Mouse (Mus musculus) Patski (cell line): Measurements from ENCODE around the gene Obp2a. TPM values are rescaled to one million over a fixed set of nuclear protein-coding genes. Genes with fewer than 3 reads are reported as not detected.
"Not testable (repeated sequence)": the region's sequence is repeated elsewhere in the genome, so short reads cannot be mapped to it uniquely, and the experiment has no call there.

Experiments
- ATAC-seq: fragments of 100-300 bp; one replicate; pipeline ENCODE4 v1.8.0; 2021
- CTCF ChIA-PET: fragments of 350-600 bp; sonication (Branson Sonifier 250); formaldehyde crosslinking; loops from one replicate; lab custom pipeline; 2022; ENCODE audit warnings: inconsistent platforms; lab: Charles Lee
- POLR2A ChIA-PET: fragments of 350-600 bp; sonication (Branson Sonifier 250); formaldehyde crosslinking; loops from one replicate; lab custom pipeline; 2022; ENCODE audit warnings: antibody characterized with exemption, inconsistent platforms; lab: Charles Lee
- DNase-seq: peaks from one replicate; pipeline ENCODE4 v3.0.0-alpha.2; 2011; ENCODE audit warnings: low read depth, low spot score
- H3K27me3 ChIP-seq: fragments of 371-371 bp; one replicate; pipeline ENCODE4 v1.5.1; 2021
- CTCF ChIP-seq: fragments of 100-300 bp; IDR thresholded peaks from one replicate; pipeline ENCODE4 v1.5.1; 2021
- in situ Hi-C: fragments of 300-500 bp; cut with MboI; formaldehyde crosslinking; loops from 3 replicates; pipeline ENCODE4 v1.11.1; 2018; ENCODE audit warnings: low pct_unique_long_range_greater_than_20kb, mixed read lengths
- polyA plus RNA-seq: library from polyadenylated mRNA; unstranded; gene quantifications from one replicate; pipeline ENCODE4 v1.2.3, GENCODE M21; 2021

The Obp2a gene
- polyA plus RNA-seq: not detected

DNA sequence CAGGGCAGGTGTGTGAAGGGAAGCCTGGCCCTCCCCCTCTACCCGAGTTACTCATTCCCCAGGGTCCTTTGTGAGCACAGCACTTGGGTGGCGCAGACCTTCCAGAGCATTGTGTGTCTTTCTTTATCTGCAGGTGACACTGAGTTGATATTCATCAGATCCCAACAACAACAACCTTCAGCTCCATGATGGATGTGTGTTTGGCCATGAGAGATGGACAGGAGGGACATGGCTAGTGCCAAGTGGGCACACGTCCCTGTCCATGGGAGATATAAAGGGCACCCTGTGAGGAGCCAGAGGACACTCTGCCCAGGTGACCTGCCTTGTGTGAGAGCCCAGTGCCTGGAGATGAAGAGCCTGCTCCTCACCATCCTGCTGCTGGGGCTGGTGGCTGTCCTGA, at the start of gene Obp2a:
Obp2a (plus strand) TSS at position 301 of the 400 bp plus-strand sequence.
- POLR2A ChIA-PET, H3K27me3 ChIP-seq, in situ Hi-C loops, ATAC-seq, CTCF ChIA-PET, DNase-seq: not testable (repeated sequence)

GRCm38 (mm10) chr2:25652902-25653301, 46.9 kb upstream of the Obp2a start, which contains the start of gene Lcn8:
Gene Lcn8, plus strand, starts transcription at chr2:25653120.
- in situ Hi-C loops: no loop called here
- CTCF ChIA-PET: no interaction called here
- H3K27me3 ChIP-seq: peaks cover 12% of the 10 kb centered on the region

DNA sequence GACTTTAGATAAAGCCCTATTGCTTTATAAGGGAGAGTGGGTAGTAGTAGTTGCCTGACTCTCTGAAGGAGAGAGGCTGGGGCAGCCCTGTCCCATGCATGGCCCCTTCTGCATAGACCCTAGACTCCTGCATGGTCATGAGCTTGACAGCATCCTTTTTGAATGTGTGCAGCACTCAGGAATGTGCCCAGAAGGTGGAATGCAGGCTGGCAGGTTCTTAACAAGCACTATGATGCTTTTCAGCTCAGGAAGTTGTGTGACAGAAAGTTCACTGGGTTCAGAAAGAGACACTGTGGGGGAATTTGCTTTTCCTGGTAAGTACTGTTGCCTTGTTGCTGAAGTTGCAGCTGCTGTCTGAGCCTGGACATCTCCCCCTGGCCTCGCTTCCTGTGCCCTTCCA, 45.3 kb upstream of the Obp2a start:
- ChIA-PET CTCF (interaction anchor here (1.1 kb wide), 1 partner anchor 16 kb away, joined by 3 read pairs; no protein-coding TSS in a partner anchor), POLR2A (no interaction called here)
- in situ Hi-C loops: no loop called here
- TF ChIP-seq CTCF: no peak
- DNase-seq (no peak), ATAC-seq (no peak)
- peaks cover 12% of the 10 kb centered on the region for H3K27me3 ChIP-seq

More at GRCm38 (mm10) chr2:25652902-25653301, 46.9 kb upstream of the Obp2a start, which contains the start of gene Lcn8:
- POLR2A ChIA-PET: interaction anchor here (0.8 kb wide), 1 partner anchor 9 kb away, joined by 3 read pairs; no protein-coding TSS in a partner anchor
- no peak for DNase-seq
- no peak for ATAC-seq
- TF ChIP-seq CTCF: no peak

- no peak for TF ChIP-seq CTCF
- in situ Hi-C loops: no loop called here
- peaks cover 9% of the 10 kb centered on the region for H3K27me3 ChIP-seq
- no peak for ATAC-seq
- POLR2A ChIA-PET: interaction anchor here (0.7 kb wide), 1 partner anchor 61 kb away, joined by 13 read pairs; no protein-coding TSS in a partner anchor
- CTCF ChIA-PET: interaction anchor here (0.6 kb wide), 1 partner anchor 29 kb away, joined by 3 read pairs; the partner anchor contains the start of gene Fcna
- no peak for DNase-seq
These were observed 43.2 kb upstream of the Obp2a start for GRCm38 (mm10) chr2:25656691-25657090.

- ATAC-seq (no peak), DNase-seq (peak; percentile 48)
- in situ Hi-C loops: no loop called here
- peaks cover 6% of the 10 kb centered on the region for H3K27me3 ChIP-seq
- CTCF ChIA-PET: interaction anchor here (0.6 kb wide), 1 partner anchor 29 kb away, joined by 3 read pairs; the partner anchor contains the start of gene Fcna
- TF ChIP-seq CTCF: no peak
- POLR2A ChIA-PET: no interaction called here
These were observed 42.6 kb upstream of the Obp2a start for GRCm38 (mm10) chr2:25657246-25657645.

DNA sequence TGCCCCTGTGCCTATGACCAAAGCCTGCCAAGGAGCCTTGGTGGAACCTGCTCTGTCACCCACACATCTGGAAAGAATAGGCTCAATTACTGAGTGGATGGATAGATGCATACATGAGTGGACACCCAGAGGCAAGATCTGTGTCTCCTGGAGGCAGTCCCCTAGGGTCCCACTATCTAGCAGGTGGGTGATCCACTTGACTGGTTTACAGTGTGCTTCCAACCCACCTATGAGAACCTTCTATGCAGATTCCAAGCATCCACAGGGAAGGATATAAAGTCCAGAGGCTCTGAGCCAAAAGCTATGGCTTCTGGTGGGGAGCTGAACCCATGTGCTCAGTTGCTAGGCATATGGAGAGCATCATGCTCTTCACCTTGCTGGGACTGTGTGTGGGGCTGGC, 42.2 kb upstream of the Obp2a start, which contains the start of gene Lcn5:
Lcn5 (plus strand) TSS at position 301 of the 400 bp plus-strand sequence.
- no peak for ATAC-seq
- DNase-seq: no peak
- in situ Hi-C loops: no loop called here
- no peak for TF ChIP-seq CTCF
- CTCF ChIA-PET: no interaction called here
- H3K27me3 ChIP-seq: peaks cover 2% of the 10 kb centered on the region
- POLR2A ChIA-PET: no interaction called here

DNA sequence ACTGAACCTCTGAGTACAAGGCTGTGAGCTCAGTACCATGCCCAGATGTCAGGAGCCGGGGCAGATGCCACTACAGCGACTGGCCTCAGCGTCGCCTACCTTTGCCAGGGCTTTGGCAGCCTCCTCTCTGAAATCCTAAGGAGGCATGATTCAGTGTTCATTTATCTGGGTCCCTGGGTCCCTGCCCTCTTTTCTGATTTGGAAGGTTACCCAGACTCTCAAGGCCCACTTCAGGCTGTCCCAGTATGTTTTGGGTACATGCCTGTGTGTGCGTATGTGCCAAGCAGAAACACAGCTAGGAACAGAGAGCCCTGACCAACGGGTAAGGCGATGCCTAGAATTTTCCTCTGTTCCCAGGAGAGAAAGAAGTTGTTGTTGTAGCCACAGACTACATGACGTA, 39.6 kb upstream of the Obp2a start:
- TF ChIP-seq CTCF: no peak
- in situ Hi-C loops: no loop called here
- ChIA-PET POLR2A (no interaction called here), CTCF (no interaction called here)
- H3K27me3 ChIP-seq: no peaks in the 10 kb centered on the region
- ATAC-seq (no peak), DNase-seq (no peak)

- no peak for TF ChIP-seq CTCF
- POLR2A ChIA-PET: no interaction called here
- CTCF ChIA-PET: interaction anchor here (1.4 kb wide), 1 partner anchor 43 kb away, joined by 3 read pairs; no protein-coding TSS in a partner anchor
- in situ Hi-C loops: no loop called here
- DNase-seq: no peak
- H3K27me3 ChIP-seq: no peaks in the 10 kb centered on the region
- ATAC-seq: no peak
These were observed 38.4 kb upstream of the Obp2a start for GRCm38 (mm10) chr2:25661245-25661970.

- ChIA-PET POLR2A (no interaction called here), CTCF (no interaction called here)
- in situ Hi-C loops: no loop called here
- DNase-seq: no peak
- H3K27me3 ChIP-seq: no peaks in the 10 kb centered on the region
- no peak for ATAC-seq
- TF ChIP-seq CTCF: peak; percentile 83
These were observed 36.3 kb upstream of the Obp2a start for GRCm38 (mm10) chr2:25663511-25663910.

DNA sequence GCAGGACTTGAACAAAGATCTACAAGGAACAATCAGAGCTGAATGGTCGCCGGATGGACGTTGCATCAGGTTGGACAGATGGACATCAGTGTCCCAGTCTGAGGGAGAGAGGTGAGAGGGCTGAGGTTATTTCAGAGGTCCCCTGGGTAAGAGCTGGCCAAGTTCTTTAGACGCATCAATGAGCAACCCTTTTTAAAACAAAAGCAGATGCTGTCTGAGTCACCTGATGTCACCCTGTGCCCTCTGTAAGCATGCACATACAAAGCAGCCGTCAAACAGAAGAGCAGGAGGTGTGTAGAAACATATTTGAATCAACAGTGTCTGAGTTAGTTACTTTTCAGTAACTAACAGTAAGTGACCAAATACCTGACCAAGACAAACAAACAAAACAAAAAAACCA, 35.7 kb upstream of the Obp2a start:
- no peaks in the 10 kb centered on the region for H3K27me3 ChIP-seq
- no peak for TF ChIP-seq CTCF
- DNase-seq (no peak), ATAC-seq (no peak)
- ChIA-PET POLR2A (no interaction called here), CTCF (no interaction called here)
- in situ Hi-C loops: no loop called here

- no peak for TF ChIP-seq CTCF
- DNase-seq (no peak), ATAC-seq (no peak)
- POLR2A ChIA-PET: no interaction called here
- in situ Hi-C loops: no loop called here
- peaks cover under 1% of the 10 kb centered on the region for H3K27me3 ChIP-seq
- CTCF ChIA-PET: no interaction called here
These were observed 33.3 kb upstream of the Obp2a start for GRCm38 (mm10) chr2:25666516-25666915.
